ENCODE assay signal across 25 mouse cellular contexts in genomic region chr9:84011146-84011545, GRCm38 (mm10).
"Had no signal": no experiment of that assay in that cellular context is flagged by ENCODE, and none has a peak within 500 bp of the region (broad histone marks: within the 10 kb centered on the region; RNA-seq: fewer than 3 reads in every experiment).

No protein-coding gene starts in this region.

- H3K27ac ChIP-seq: layer of hippocampus, adult 2 months; limb, embryonic 10.5 days; limb, embryonic 13.5 days; liver, embryonic 12.5 days; liver, embryonic 15.5 days; lung, embryonic 15.5 days; midbrain, embryonic 10.5 days; midbrain, embryonic 13.5 days; neural tube, embryonic 13.5 days; stomach, postnatal 0 days had no signal

- H3K36me3 ChIP-seq: limb, embryonic 10.5 days; liver, embryonic 12.5 days; liver, embryonic 15.5 days; lung, embryonic 15.5 days; midbrain, embryonic 10.5 days; midbrain, embryonic 13.5 days; neural tube, embryonic 13.5 days had no signal

- H3K4me1 ChIP-seq: limb, embryonic 10.5 days; liver, embryonic 12.5 days; liver, embryonic 15.5 days; lung, embryonic 15.5 days; megakaryocyte, embryonic 14.5 days; midbrain, embryonic 10.5 days; midbrain, embryonic 13.5 days had no signal

- ATAC-seq: hindbrain, embryonic 16.5 days; inflammation-experienced regulatory T-cells, adult 6 months; intestine, embryonic 16.5 days; liver, embryonic 12.5 days; midbrain, embryonic 13.5 days; midbrain, embryonic 16.5 days had no signal

- H3K9me3 ChIP-seq: limb, embryonic 10.5 days; limb, embryonic 13.5 days; liver, embryonic 12.5 days; liver, embryonic 15.5 days; lung, embryonic 15.5 days; megakaryocyte, embryonic 14.5 days; midbrain, embryonic 10.5 days; midbrain, embryonic 13.5 days; neural tube, embryonic 13.5 days had no signal

- H3K4me3 ChIP-seq: layer of hippocampus, adult 2 months; limb, embryonic 10.5 days; limb, embryonic 13.5 days; liver, embryonic 12.5 days; liver, embryonic 15.5 days; lung, embryonic 15.5 days; megakaryocyte, embryonic 14.5 days; midbrain, embryonic 10.5 days; midbrain, embryonic 13.5 days; myocyte; neural tube, embryonic 13.5 days had no signal

- H3K9ac ChIP-seq: limb, embryonic 13.5 days; liver, embryonic 12.5 days; liver, embryonic 15.5 days; lung, embryonic 15.5 days; midbrain, embryonic 13.5 days; neural tube, embryonic 13.5 days had no signal

- H3K4me2 ChIP-seq: limb, embryonic 13.5 days; liver, embryonic 12.5 days; liver, embryonic 15.5 days; lung, embryonic 15.5 days; midbrain, embryonic 13.5 days; neural tube, embryonic 13.5 days had no signal

- DNase-seq: layer of hippocampus, adult 9-11 months; liver; lung, adult 18-20 months; lung, postnatal 10 days; lung, postnatal 36 days; retina, postnatal 1 day; right cerebral cortex, postnatal 14 days; right cerebral cortex, postnatal 4 days; thymus, postnatal 25 days had no signal

- H3K27me3 ChIP-seq: limb, embryonic 13.5 days; liver, embryonic 12.5 days; liver, embryonic 15.5 days; lung, embryonic 15.5 days; megakaryocyte, embryonic 14.5 days; midbrain, embryonic 13.5 days; neural tube, embryonic 13.5 days had no signal
